Mouse (Mus musculus) granulocyte monocyte progenitor cell, adult 5-6 weeks (primary cell): ENCODE measurements around the gene Gm21093. TPM values are rescaled to one million over a fixed set of nuclear protein-coding genes. Genes with fewer than 3 reads are reported as not detected.
"Not testable (repeated sequence)": the region's sequence is repeated elsewhere in the genome, so short reads cannot be mapped to it uniquely, and the experiment has no call there.

Experiments
- ATAC-seq: replicated peaks from 2 replicates; pipeline ENCODE4 v1.8.0; 2016; ENCODE audit warnings: mild to moderate bottlenecking, moderate TSS enrichment, inconsistent platforms; ENCODE audit not compliant: poor library complexity, severe bottlenecking
- total RNA-seq, 2 experiments: library from RNA; stranded (forward) in 1 of 2; stranded (reverse) in 1 of 2; fragments of 200-712, 200-1000 nt in 1 of 2; fragments of >200 nt in 1 of 2; fragmentation: Nextera tagmentation in 1 of 2; gene quantifications; 2 replicates each; pipeline ENCODE4 v1.2.3; 2014 to 2017

Gm21093 gene
- 0.70 TPM in 1 of 2 replicates, not detected in the other for total RNA-seq (2014; fragmentation: Nextera tagmentation)
- 0.17 and 0.72 TPM in 2 replicates for total RNA-seq (2017)

DNA sequence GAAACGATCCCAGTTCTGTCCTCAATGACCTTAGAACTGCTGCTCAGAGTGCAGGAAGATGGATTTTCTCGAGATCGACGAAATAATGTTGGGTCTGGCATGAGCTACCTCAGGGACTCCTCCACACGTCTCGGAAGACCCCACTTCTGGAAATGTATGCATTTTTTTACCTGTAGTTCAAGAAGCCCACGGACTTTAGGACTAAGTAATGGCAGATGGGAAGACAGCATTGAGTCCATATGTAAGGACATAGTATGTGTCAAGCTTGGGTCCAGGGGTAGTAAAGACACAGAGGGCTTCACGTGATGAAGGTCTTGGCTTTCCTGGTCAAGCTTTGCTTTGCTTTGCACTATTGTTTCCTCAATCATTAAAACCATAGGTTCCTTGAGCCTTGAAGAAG, at the start of gene Gm21093:
Gene Gm21093, minus strand, starts transcription at position 101 of the 400 bp plus-strand sequence.
- ATAC-seq = not testable (repeated sequence)

Other genes starting within 250 kb of the Gm21093 start
- not detected in 2 replicates for gene Gm21541, start 131.1 kb downstream of the Gm21093 start, total RNA-seq (2014; fragmentation: Nextera tagmentation)
- not detected in 2 replicates for gene Gm21541, start 131.1 kb downstream of the Gm21093 start, total RNA-seq (2017)
- gene Gm20878, start 93.2 kb downstream of the Gm21093 start, total RNA-seq (2014; fragmentation: Nextera tagmentation) = 1.8 TPM in 1 of 2 replicates, not detected in the other
- gene Gm20878, start 93.2 kb downstream of the Gm21093 start, total RNA-seq (2017) = 0.21 and 0.82 TPM in 2 replicates
- gene Fam205a4, start 68.7 kb downstream of the Gm21093 start, total RNA-seq (2014; fragmentation: Nextera tagmentation) = 0.15 TPM in 1 of 2 replicates, not detected in the other
- gene Fam205a4, start 68.7 kb downstream of the Gm21093 start, total RNA-seq (2017) = not detected in 2 replicates
- not detected in 2 replicates for gene Gm3893, start 56.5 kb upstream of the Gm21093 start, total RNA-seq (2014; fragmentation: Nextera tagmentation)
- not detected in 2 replicates for gene Gm3893, start 56.5 kb upstream of the Gm21093 start, total RNA-seq (2017)
- gene Gm13304, start 80.1 kb upstream of the Gm21093 start, total RNA-seq (2014; fragmentation: Nextera tagmentation) = not detected in 2 replicates
- not detected in 2 replicates for gene Gm13304, start 80.1 kb upstream of the Gm21093 start, total RNA-seq (2017)
- gene Gm13306, start 118.7 kb upstream of the Gm21093 start, total RNA-seq (2014; fragmentation: Nextera tagmentation) = not detected in 2 replicates
- not detected in 2 replicates for gene Gm13306, start 118.7 kb upstream of the Gm21093 start, total RNA-seq (2017)
- gene Gm13305, start 133.9 kb upstream of the Gm21093 start, total RNA-seq (2014; fragmentation: Nextera tagmentation) = 1.3 TPM in 1 of 2 replicates, not detected in the other
- 0.31 TPM in 1 of 2 replicates, not detected in the other for gene Gm13305, start 133.9 kb upstream of the Gm21093 start, total RNA-seq (2017)
- gene Gm10600, start 205.9 kb upstream of the Gm21093 start, total RNA-seq (2014; fragmentation: Nextera tagmentation) = 0.41 TPM in 1 of 2 replicates, not detected in the other
- not detected in 2 replicates for gene Gm10600, start 205.9 kb upstream of the Gm21093 start, total RNA-seq (2017)
- not detected in 2 replicates for gene Ccl21b, start 221.0 kb upstream of the Gm21093 start, total RNA-seq (2014; fragmentation: Nextera tagmentation)
- gene Ccl21b, start 221.0 kb upstream of the Gm21093 start, total RNA-seq (2017) = not detected in 2 replicates